Mouse (Mus musculus) liver, embryonic 11.5 days (tissue): ENCODE measurements around the gene Lrp8. TPM values are rescaled to one million over a fixed set of nuclear protein-coding genes. Genes with fewer than 3 reads are reported as not detected.

ENCODE experiments used
- ATAC-seq: fragments of 200-750 bp; cut with Nextera tagmentation; replicated peaks from 2 replicates; pipeline ENCODE4 v1.8.0; 2017; ENCODE audit warnings: moderate number of reproducible peaks, mild to moderate bottlenecking, moderate TSS enrichment, moderate library complexity; ENCODE audit not compliant: low FRiP score
- DNase-seq: peaks from one replicate; pipeline ENCODE4 v3.0.0-alpha.2; 2017; ENCODE audit warnings: low spot score
- H3K27ac ChIP-seq: fragments of 300-500 bp; sonication (generic); 2 replicates; pipeline ENCODE4 v1.5.1; 2014; ENCODE audit warnings: mild to moderate bottlenecking, low read depth, low read length, control low read depth
- H3K27me3 ChIP-seq: fragments of 300-500 bp; sonication (generic); replicated peaks from 2 replicates; pipeline ENCODE4 v1.6.1; 2014; ENCODE audit warnings: low read length, mixed read lengths; ENCODE audit not compliant: control insufficient read depth, insufficient read depth
- H3K36me3 ChIP-seq: fragments of 300-500 bp; sonication (generic); 2 replicates; pipeline ENCODE4 v1.6.1; 2014; ENCODE audit warnings: mild to moderate bottlenecking, low read length, moderate library complexity, mixed read lengths; ENCODE audit not compliant: control insufficient read depth, insufficient read depth
- H3K4me1 ChIP-seq: fragments of 300-500 bp; sonication (generic); replicated peaks from 2 replicates; pipeline ENCODE4 v1.6.1; 2014; ENCODE audit warnings: low read length, mixed read lengths; ENCODE audit not compliant: control insufficient read depth, insufficient read depth
- H3K4me2 ChIP-seq: fragments of 300-500 bp; sonication (generic); 2 replicates; pipeline ENCODE4 v1.6.1; 2014; ENCODE audit warnings: mild to moderate bottlenecking, control low read depth, moderate library complexity
- H3K4me3 ChIP-seq: fragments of 300-500 bp; sonication (generic); 2 replicates; pipeline ENCODE4 v1.5.1; 2014; ENCODE audit warnings: low read depth, low read length, control low read depth
- H3K9ac ChIP-seq: fragments of 300-500 bp; sonication (generic); 2 replicates; pipeline ENCODE4 v1.6.1; 2014; ENCODE audit warnings: low read depth, low read length, control low read depth
- H3K9me3 ChIP-seq: fragments of 300-500 bp; sonication (generic); 2 replicates; pipeline ENCODE4 v1.6.1; 2016; ENCODE audit warnings: low read length, inconsistent platforms, mixed read lengths; ENCODE audit not compliant: control insufficient read depth
- WGBS: fragments of 180-500 bp; shearing (Covaris S2); extraction: QIAGEN DNeasy Blood & Tissue Kit; methylation state at CpG from one replicate; pipeline ENCODE4 v1.1.7; 2014; 5-methylcytosine and 5-hydroxymethylcytosine counted together
- polyA plus RNA-seq: library from polyadenylated mRNA; unstranded; fragments of >200 nt; fragmentation: Nextera tagmentation; extraction: Ambion mirVana; gene quantifications from 2 replicates; pipeline ENCODE4 v1.2.1, GENCODE M21; 2014

The Lrp8 gene
- 5.3 and 5.9 TPM in 2 replicates for polyA plus RNA-seq

DNA sequence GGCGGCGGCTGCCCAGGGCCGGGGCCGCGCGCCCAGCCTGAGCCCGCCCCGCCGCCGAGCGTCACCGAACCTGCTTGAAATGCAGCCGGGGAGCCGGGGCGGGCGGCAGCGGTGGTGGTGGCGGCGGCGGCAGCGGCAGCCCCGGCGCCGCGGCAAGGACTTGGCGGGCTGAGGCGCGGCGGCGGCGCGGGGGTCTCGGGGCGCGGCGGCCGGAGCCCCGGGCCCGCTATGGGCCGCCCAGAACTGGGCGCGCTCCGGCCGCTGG is at the start of gene Lrp8:
Lrp8 (plus strand) TSS at position 77 of the 265 bp plus-strand sequence.
- Histone ChIP-seq H3K4me2 (peak within 1 kb of the TSS; percentile 100), H3K27me3 (peaks cover 13% of the 10 kb centered on the region; the same call in 1 of the 2 replicates), H3K27ac (peak within 1 kb of the TSS; percentile 92), H3K9me3 (no peaks in the 10 kb centered on the region), H3K4me1 (peaks cover 19% of the 10 kb centered on the region), H3K4me3 (peak within 1 kb of the TSS; percentile 72), H3K9ac (peak within 1 kb of the TSS; percentile 78), H3K36me3 (no peaks in the 10 kb centered on the region)
- DNase-seq (no peak), ATAC-seq (no peak)
- WGBS = 0% methylated on average over 22 of the region's 44 CpGs

GRCm38 (mm10) chr4:107756222-107756621 is 45.8 kb upstream of the Lrp8 start:
- no peak for DNase-seq
- Histone ChIP-seq H3K9ac (no peak overlapping the region), H3K27me3 (peaks cover 20% of the 10 kb centered on the region), H3K4me1 (no peaks in the 10 kb centered on the region), H3K4me2 (no peak overlapping the region), H3K4me3 (no peak overlapping the region), H3K36me3 (no peaks in the 10 kb centered on the region), H3K9me3 (no peaks in the 10 kb centered on the region), H3K27ac (no peak overlapping the region)
- no peak for ATAC-seq
- 20% methylated on average over 10 of the region's 10 CpGs for WGBS

DNA sequence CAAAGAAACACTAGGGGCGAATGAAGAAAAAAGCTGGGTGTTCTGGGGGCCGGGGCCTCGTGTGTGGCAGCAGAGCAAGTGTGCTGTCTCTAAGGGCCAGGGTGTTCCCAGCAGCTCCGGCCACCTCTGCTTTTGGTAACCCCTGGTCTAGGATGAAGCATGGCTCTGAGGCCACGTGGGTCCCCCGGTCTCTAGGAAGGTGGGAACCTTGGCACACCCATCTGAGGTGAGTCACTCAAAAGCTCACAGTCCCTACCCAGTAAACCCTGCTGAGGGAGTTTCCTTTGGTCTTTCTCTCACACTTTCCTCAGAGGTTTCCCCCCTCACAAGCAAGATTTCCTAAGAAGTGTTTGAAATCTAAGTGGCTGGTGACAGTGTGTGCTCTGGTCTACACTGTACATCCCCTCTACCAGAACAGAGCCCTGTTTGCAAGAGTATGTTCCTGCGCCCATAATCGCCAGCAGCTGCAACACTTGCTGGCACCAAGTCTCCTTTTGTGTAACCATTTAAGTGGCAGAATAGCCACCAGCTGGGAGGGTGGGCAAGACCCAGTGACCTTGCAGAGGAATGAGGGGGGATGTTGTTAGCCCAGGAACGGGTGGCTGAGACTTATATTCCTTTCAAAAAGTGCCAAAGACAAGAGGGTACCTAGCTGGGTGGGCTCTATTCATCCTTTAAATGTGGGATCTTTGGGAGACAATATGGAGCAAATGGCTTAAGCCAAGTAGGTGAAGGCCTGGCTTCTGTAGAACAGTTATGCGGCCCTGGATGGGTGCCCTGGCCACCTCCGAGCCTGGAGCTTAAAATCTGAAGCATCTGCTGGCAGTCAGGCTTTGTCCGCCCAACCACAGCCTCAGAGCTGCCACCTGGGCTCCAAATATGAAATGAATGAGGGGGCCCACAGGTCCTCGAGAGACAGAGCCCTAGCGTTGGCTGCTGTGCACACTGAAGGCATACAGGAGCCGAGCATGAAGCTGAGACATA is 44.3 kb upstream of the Lrp8 start:
- no peak overlapping the region for H3K4me3 ChIP-seq
- H3K9me3 ChIP-seq = no peaks in the 10 kb centered on the region
- H3K27me3 ChIP-seq = peaks cover 20% of the 10 kb centered on the region
- WGBS = 71% methylated on average over 15 of the region's 15 CpGs
- no peak overlapping the region for H3K27ac ChIP-seq
- H3K9ac ChIP-seq = no peak overlapping the region
- ATAC-seq (no peak), DNase-seq (no peak)
- H3K4me1 ChIP-seq = no peaks in the 10 kb centered on the region
- no peak overlapping the region for H3K4me2 ChIP-seq
- H3K36me3 ChIP-seq = no peaks in the 10 kb centered on the region

GRCm38 (mm10) chr4:107758938-107759337 is 43.1 kb upstream of the Lrp8 start:
- Histone ChIP-seq H3K9me3 (no peaks in the 10 kb centered on the region), H3K4me3 (no peak overlapping the region), H3K36me3 (no peaks in the 10 kb centered on the region), H3K4me1 (no peaks in the 10 kb centered on the region; the same call in 1 of the 2 replicates), H3K27ac (no peak overlapping the region), H3K9ac (no peak overlapping the region), H3K27me3 (peaks cover 20% of the 10 kb centered on the region), H3K4me2 (no peak overlapping the region)
- no peak for DNase-seq
- no peak for ATAC-seq
- 76% methylated on average over 9 of the region's 9 CpGs for WGBS

DNA sequence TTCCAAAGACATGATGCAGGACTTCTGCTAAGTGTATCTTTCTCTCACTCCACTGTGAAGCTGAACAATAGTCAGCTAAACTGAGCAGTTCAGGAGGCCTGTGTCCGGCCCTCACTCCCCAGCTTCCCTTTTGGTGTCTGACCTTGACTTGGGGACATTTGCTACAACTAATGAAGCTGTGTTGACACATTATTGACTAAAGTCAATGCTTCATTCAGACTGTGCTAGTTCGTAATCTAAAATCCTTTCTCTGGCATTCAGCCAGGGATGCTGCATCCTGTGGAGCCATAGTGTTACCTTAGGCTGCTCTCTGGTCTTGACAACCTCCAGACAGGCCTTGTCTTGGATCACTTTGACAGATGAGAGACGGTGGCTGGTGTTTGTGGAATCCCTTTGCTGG is 39.1 kb upstream of the Lrp8 start:
- Histone ChIP-seq H3K9ac (no peak overlapping the region), H3K4me3 (no peak overlapping the region), H3K9me3 (no peaks in the 10 kb centered on the region), H3K4me2 (no peak overlapping the region), H3K36me3 (no peaks in the 10 kb centered on the region), H3K27ac (no peak overlapping the region), H3K27me3 (peaks cover 11% of the 10 kb centered on the region), H3K4me1 (no peaks in the 10 kb centered on the region; the same call in 1 of the 2 replicates)
- ATAC-seq (no peak), DNase-seq (no peak)
- WGBS = 49% methylated on average over 3 of the region's 3 CpGs

DNA sequence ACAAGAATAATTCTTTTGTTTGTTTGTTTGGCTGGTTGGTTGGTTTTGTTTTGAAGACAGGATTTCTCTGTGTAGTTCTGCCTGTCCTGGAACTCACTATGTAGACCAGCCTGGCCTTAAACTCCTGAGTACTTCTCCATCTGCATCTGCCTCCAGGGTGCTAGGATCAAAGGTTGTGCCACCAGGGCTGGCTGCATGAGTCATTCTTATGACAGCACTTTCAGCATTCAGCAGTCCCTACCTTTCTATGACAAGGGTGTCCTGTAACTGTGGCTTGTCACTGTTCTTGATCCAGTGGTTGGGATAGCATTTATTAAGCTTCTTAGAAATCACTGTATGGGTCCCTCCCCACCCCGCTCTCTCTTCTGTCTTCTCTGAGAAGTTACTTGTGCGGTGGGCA is 38.5 kb upstream of the Lrp8 start:
- no peak for ATAC-seq
- no peaks in the 10 kb centered on the region for H3K36me3 ChIP-seq
- no peak for DNase-seq
- H3K27me3 ChIP-seq = peaks cover 9% of the 10 kb centered on the region; the same call in 1 of the 2 replicates
- 96% methylated on average over 2 of the region's 2 CpGs for WGBS
- H3K4me3 ChIP-seq = no peak overlapping the region
- no peaks in the 10 kb centered on the region for H3K9me3 ChIP-seq
- H3K4me1 ChIP-seq = no peaks in the 10 kb centered on the region; the same call in 1 of the 2 replicates
- H3K4me2 ChIP-seq = no peak overlapping the region
- no peak overlapping the region for H3K9ac ChIP-seq
- no peak overlapping the region for H3K27ac ChIP-seq

GRCm38 (mm10) chr4:107765196-107765813 is 36.8 kb upstream of the Lrp8 start:
- H3K4me2 ChIP-seq = no peak overlapping the region
- 0 out of 2 replicates have a peak, but pooled peaks cover 5% of the 10 kb centered on the region for H3K27me3 ChIP-seq
- H3K27ac ChIP-seq = no peak overlapping the region
- H3K9ac ChIP-seq = no peak overlapping the region
- 66% methylated on average over 9 of the region's 9 CpGs for WGBS
- no peaks in the 10 kb centered on the region for H3K9me3 ChIP-seq
- DNase-seq (no peak), ATAC-seq (no peak)
- H3K4me1 ChIP-seq = no peaks in the 10 kb centered on the region; the same call in 1 of the 2 replicates
- H3K4me3 ChIP-seq = no peak overlapping the region
- H3K36me3 ChIP-seq = no peaks in the 10 kb centered on the region

GRCm38 (mm10) chr4:107766182-107766581 is 35.9 kb upstream of the Lrp8 start:
- Histone ChIP-seq H3K4me1 (no peaks in the 10 kb centered on the region; the same call in 1 of the 2 replicates), H3K27ac (no peak overlapping the region), H3K9ac (no peak overlapping the region), H3K4me3 (no peak overlapping the region), H3K4me2 (no peak overlapping the region), H3K27me3 (0 out of 2 replicates have a peak, but pooled peaks cover 5% of the 10 kb centered on the region), H3K36me3 (no peaks in the 10 kb centered on the region), H3K9me3 (no peaks in the 10 kb centered on the region)
- no peak for ATAC-seq
- no peak for DNase-seq
- WGBS = 84% methylated on average over 5 of the region's 5 CpGs
